Mouse (Mus musculus) erythroblast, adult 5-6 weeks (primary cell): ENCODE data around the gene Dnajc12. TPM values are rescaled to one million over a fixed set of nuclear protein-coding genes. Genes with fewer than 3 reads are reported as not detected.
"Not testable (repeated sequence)": the region's sequence is repeated elsewhere in the genome, so short reads cannot be mapped to it uniquely, and the experiment has no call there.

Experiments used
- ATAC-seq: replicated peaks from 2 replicates; pipeline ENCODE4 v1.8.0; 2016; ENCODE audit warnings: moderate number of reproducible peaks, mild to moderate bottlenecking, moderate TSS enrichment, inconsistent platforms; ENCODE audit not compliant: poor library complexity, low FRiP score, severe bottlenecking
- total RNA-seq, 2 experiments: library from RNA; stranded (forward) in 1 of 2; stranded (reverse) in 1 of 2; fragments of 150-400 nt in 1 of 2; fragments of 200-764, 138-1000 nt in 1 of 2; gene quantifications; 2 replicates each; pipeline versions ENCODE4 v1.2.3 to v1.2.4; 2015 to 2017; ENCODE audit warnings: low replicate concordance in 2 of 2

Gene Dnajc12
- total RNA-seq, 2 experiments from 2014 or later: 0.51 to 2.3 TPM

DNA sequence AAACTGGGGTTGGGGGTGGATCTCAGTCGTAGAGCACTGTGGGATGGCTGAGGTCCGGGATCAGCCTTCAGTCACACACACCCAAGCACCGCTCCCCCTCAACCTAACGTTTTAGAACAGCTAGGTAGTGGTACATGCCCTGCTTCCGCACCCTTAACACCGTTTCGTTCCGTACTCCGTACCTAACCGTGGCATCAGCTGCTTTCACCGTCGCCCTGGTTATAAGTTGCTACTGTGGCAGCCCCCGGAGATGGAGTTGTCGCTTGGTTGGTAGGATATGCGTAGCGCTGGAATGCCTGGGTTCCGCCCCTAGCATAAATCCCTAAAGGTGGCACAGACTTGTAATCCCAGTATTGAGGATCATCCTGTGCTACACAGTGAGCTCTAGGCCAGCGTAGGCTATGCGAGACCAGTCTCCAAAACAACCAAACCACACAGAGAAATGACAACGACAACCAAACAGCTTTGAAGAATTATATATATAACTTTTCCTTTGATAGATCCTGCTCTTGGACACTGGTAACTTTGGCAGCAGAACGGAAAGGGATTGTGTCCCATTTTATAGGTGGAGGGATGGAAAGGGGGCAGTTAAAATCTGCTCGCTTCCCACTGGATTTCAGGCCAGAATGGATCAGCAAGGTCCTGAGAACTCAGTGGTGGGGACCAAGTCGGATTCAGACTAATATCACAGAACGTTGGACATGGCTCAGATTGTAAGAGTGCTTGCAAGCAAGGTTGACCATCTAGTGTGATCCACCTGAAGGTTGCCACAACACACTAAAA lies 554 bp upstream of the Dnajc12 start, which contains the start of gene Sirt1:
Sirt1 (minus strand) TSS at position 207 of the 783 bp plus-strand sequence.
- ATAC-seq: no peak

DNA sequence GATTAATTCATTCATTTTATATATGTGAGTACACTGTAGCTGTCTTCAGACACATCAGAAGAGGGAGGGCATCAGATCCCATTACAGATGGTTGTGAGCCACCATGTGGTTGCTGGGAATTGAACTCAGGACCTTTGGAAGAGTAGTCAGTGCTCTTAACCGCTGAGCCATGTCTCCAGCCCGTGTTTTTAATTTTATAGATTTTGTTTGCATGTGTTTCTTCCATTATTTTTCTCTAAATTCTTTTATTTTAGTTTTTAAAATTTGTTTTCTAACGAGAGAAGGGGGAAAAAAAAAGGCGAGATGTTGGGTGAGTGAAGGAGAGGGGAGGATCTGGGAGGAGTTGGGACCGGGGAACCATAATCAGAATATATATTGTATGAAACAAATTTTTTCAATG lies 3.7 kb downstream of the Dnajc12 start:
- ATAC-seq: not testable (repeated sequence)

DNA sequence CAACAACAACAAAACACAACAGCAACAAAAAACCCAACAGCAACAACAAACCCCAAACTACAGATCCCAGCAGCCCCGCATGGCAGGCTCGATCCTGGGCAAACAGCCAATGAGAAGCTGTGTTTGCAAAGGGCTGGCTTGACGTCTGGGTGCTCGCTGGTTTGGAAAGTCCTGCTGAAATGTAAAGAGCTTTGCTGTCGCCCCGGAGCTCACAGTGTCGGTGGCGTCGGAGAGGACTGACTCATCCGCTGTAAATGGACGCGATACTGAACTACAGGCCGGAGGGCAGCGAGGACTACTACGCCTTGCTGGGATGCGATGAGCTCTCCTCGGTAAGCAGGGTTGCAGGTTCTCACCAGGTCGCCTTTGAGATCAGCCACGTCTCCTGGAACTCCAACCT lies 4.2 kb downstream of the Dnajc12 start:
- ATAC-seq: peak; percentile 81

DNA sequence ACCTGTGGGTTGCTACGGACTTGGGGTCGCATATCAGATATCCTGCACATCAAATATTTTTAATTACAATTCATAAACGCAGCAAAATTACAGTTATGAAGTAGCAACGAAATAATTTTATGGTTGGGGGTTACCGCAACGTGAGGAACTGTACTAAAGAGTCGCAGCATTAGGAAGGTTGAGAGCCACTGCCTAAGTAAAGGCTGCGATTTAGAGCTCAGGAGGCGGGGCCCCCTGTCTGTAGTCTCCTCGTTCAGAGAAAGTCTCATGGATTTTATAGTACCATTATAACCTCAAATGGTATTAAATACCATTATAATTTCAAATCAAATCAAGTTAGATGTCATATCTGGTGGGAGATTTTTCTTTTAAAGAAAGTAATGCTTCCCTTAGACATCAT lies 4.7 kb downstream of the Dnajc12 start:
- ATAC-seq: no peak

- no peak for ATAC-seq
Observed at GRCm38 (mm10) chr10:63388948-63389347, 6.7 kb downstream of the Dnajc12 start.

- ATAC-seq: no peak
Observed at GRCm38 (mm10) chr10:63396963-63397362, 14.7 kb downstream of the Dnajc12 start.

GRCm38 (mm10) chr10:63402731-63403504 lies 20.7 kb downstream of the Dnajc12 start:
- ATAC-seq: no peak

DNA sequence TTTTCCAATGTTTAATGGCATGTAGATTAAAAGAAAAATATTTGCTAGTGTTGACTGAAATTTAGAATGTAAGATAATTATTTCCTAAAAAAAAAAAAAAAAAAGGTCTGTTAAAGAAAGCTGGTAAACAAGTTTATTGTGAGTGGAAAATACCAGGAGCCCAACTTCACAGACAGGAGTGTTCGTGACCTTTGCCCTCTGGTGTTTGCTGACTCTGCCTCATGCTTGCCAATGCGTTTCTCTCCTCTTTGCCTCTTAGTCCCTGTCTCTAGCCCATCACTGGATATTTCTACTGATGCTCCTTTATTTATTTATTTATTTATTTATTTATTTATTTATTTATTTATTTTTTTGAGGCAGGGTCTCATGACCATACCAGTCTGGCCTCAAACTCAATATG lies 21.4 kb downstream of the Dnajc12 start:
- ATAC-seq: no peak

- no peak for ATAC-seq
Observed at GRCm38 (mm10) chr10:63410162-63410956, 28.1 kb downstream of the Dnajc12 start.

DNA sequence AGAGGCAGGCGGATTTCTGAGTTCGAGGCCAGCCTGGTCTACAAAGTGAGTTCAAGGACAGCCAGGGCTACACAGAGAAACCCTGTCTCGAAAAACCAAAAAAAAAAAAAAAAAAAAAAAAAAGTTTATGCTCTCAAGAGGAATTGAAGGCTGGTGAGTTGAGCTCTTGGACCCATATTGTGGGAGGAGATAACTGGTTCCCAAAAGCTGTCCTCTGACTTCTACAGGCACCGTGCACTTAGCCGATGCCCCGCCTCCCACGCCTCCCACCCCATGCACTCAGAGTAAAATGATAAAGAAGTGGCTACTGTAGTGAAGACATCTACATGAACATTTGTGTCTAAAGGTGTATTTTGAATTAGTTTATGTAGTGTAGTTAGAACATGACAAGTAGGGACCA lies 29.4 kb downstream of the Dnajc12 start:
- ATAC-seq: not testable (repeated sequence)

- no peak for ATAC-seq
Observed at GRCm38 (mm10) chr10:63412756-63413155, 30.5 kb downstream of the Dnajc12 start.

DNA sequence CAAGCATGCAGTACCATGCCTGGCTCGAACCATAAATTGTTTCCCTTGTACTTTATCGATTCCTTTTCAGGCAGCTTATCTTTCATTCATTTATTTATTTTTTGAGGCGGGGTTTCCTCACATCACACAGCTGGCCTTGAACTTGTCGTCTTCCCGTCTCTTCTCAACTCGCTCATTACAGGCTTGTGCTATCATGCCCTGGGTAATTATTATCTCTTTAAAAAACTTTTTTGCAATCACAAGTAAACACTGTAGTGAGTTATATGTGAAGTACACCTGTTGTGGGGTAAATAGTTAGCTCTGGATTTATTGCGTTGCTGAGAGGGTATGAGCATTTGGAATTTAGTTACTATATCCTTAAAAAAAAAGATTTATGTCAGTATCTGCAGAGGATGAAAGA lies 33.0 kb downstream of the Dnajc12 start:
- no peak for ATAC-seq

GRCm38 (mm10) chr10:63415850-63416249 lies 33.6 kb downstream of the Dnajc12 start:
- no peak for ATAC-seq

DNA sequence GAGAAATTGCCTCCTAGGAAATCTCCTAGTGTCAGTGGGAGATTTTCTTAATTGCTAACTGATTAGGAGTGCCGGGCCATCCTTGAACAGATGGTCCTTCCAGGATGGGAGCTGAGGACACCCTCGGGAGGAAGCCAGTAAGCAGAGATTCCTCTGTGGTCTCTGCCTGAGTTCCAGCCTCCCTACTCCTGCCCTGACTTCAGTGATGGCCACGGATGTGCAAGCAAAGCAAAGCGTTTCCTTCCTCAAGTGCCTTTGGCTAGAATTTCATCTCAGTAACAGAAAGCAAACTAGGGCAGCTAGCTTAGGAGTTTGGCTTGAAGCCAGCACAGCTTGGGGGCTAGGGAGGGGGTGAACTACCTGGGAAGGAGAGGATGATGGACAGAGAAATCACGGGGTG lies 34.8 kb downstream of the Dnajc12 start:
- ATAC-seq: no peak

DNA sequence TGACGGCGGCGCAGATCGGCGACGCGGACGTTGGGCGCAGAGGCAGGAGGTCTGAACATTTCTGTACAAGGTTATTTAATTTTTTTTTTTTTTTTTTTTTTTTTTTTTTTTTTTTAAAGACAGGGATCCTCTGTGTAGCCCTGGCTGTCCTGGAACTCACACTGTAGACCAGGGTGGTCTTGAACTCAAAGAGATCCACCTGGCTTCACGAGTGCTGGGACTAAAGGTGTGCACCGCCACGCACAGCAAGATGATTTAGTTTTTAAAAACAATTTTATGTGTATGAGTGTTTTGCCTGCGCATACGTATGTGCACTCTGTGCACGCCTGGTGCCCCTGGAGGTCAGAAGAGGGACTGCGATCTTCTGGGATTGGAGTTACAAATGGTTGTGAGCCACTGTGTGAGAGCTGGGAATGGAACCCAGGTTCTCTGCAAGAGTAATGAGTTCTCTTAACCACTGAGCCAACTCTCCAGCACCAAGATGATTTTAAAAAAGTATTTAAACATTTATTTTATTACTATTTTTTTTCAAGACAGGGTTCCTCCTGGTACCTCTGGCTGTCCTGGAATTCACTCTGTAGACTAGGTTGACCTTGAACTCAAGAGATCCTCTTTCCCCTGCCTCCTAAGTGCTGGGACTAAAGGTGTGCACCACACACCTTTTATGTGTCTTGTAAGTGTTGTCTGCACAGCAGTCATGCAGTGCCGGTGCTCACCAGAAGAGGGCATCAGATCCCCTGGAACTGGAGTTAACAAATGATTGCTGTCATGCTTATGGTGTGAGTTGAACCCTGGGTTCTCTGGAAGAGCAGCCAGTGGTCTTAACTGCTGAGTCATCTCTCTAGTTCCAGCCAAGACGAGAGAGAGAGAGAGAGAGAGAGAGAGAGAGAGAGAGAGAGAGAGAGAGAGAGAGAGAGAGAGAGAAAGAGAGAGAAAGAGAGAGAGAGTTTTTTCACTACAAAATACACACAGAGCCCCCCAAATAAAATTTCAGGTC lies 39.8 kb downstream of the Dnajc12 start, which contains the start of gene Gm7075:
Gm7075 (minus strand) TSS at position 51 of the 997 bp plus-strand sequence.
- ATAC-seq: peak; percentile 81

DNA sequence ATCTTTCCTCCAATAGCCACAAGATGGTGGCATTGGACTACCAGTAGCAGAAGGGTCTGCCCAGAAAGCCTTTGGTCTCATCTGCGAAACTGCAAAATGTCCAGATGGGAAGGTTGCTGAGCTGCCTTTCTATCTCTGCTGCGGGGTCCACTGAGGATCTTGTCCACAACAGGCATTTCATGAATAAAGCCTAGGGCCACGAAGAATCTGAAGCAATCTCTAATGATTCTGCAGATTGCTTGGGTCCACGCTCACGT lies 40.4 kb downstream of the Dnajc12 start:
- no peak for ATAC-seq

- peak; percentile 62 for ATAC-seq
Observed at GRCm38 (mm10) chr10:63423591-63424474, 41.6 kb downstream of the Dnajc12 start.

DNA sequence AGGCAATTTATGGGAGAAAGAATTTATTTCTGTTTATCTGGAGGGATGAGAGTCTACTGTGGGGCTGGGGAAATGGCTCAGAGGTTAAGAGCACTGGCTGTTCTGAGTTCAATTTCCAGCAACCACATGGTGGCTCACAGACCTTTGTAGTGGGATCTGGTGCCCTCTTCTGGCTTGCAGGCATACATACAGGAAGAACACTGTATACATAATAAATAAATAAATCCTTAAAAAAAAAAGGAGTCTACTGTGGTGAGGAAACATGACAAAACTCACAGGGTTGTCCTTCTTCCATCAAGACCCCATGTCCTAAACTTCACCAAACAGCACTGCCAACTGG lies 42.2 kb downstream of the Dnajc12 start:
- ATAC-seq: no peak
